Comparison of ENCODE assay signal across 26 mouse cellular contexts in genomic region chr11:66945224-66945767, GRCm38 (mm10). TPM values are rescaled to one million over a fixed set of nuclear protein-coding genes. Genes with fewer than 3 reads are reported as not detected.
A peak's percentile ranks its signal among the peaks of the same experiment; 100 is the strongest.
DNase-seq lines count a peak whose midpoint lies in the region; ATAC-seq and TF ChIP-seq lines count a peak whose summit lies in the region.
"Had no signal": no experiment of that assay in that cellular context is flagged by ENCODE, and none has a peak within 500 bp of the region (broad histone marks: within the 10 kb centered on the region; RNA-seq: fewer than 3 reads in every experiment).

No protein-coding gene starts in this region.

- TF ChIP-seq POLR2A in CH12.LX (IDR thresholded peaks at IDR 0.05; ENCODE audit: low read depth, low read length), result no peak
- no peak for TF ChIP-seq POLR2A in small intestine, adult 2 months (IDR thresholded peaks at IDR 0.05; ENCODE audit: low read depth, low read length)

- H3K9ac ChIP-seq in CH12.LX (ENCODE audit: insufficient read depth, low read depth), result no peak overlapping the region
- H3K9ac ChIP-seq in intestine, embryonic 16.5 days (ENCODE audit: low read depth, low read length), result no peak overlapping the region
- H3K9ac ChIP-seq in hindbrain, embryonic 14.5 days, result no peak overlapping the region
- H3K9ac ChIP-seq: embryonic facial prominence, embryonic 12.5 days; forebrain, embryonic 12.5 days had no signal

- no peak overlapping the region for H3K27ac ChIP-seq in CH12.LX (ENCODE audit: insufficient read depth, low read depth)
- no peak overlapping the region for H3K27ac ChIP-seq in intestine, embryonic 16.5 days (ENCODE audit: low read length)
- H3K27ac ChIP-seq in small intestine, adult 2 months (ENCODE audit: insufficient read depth, low read depth, low read length), result 0 out of 2 replicates have a peak overlapping the region, but pooled peaks have one; percentile 7
- H3K27ac ChIP-seq in hindbrain, embryonic 14.5 days, result no peak overlapping the region
- H3K27ac ChIP-seq: embryonic facial prominence, embryonic 10.5 days; embryonic facial prominence, embryonic 12.5 days; forebrain, embryonic 10.5 days; forebrain, embryonic 12.5 days had no signal

- peak; percentile 74 for ATAC-seq in intestine, embryonic 16.5 days
- no peak for ATAC-seq in hindbrain, embryonic 14.5 days (ENCODE audit: low FRiP score)
- ATAC-seq: CD4-positive, CD25-positive, alpha-beta regulatory T cell, adult 4 months; forebrain, embryonic 14.5 days; forebrain, embryonic 16.5 days had no signal

- intact Hi-C loops in left cerebral cortex, postnatal 25 days (cut with DNase I), result no loop called here

- no peak for TF ChIP-seq RAD21 in CH12.LX (IDR thresholded peaks at IDR 0.05; ENCODE audit: low read depth, low read length)

- TF ChIP-seq CTCF in CH12.LX (conservative IDR thresholded peaks at IDR 0.05 in 1 of 2, IDR thresholded peaks at IDR 0.05 in 1 of 2; ENCODE audit: low read depth in 2 of 2, low read length in 2 of 2), result no peak
- TF ChIP-seq CTCF in small intestine, adult 2 months (IDR thresholded peaks at IDR 0.05; ENCODE audit: extremely low read depth, insufficient read length, insufficient replicate concordance, low read depth, low read length), result no peak

- in situ Hi-C loops in CH12.LX (cut with MboI; ENCODE audit: low pct_ligation_motif_present, low pct_unique_long_range_greater_than_20kb, low sequenced_read_pairs), result no loop called here

- peak; percentile 36 for DNase-seq in CH12.LX (ENCODE audit: extremely low read depth)
- DNase-seq in hindbrain, embryonic 14.5 days (ENCODE audit: low spot score), result no peak
- no peak for DNase-seq in heart, adult 11 months
- no peak for DNase-seq in left cerebral cortex, postnatal 25 days (ENCODE audit: low spot score in 2 of 2)
- DNase-seq: adrenal gland, adult 8-10 months; adrenal gland, postnatal 14 days; adrenal gland, postnatal 36 days; B cell, adult 2 months; cerebellum, adult 11-12 months; cerebellum, adult 2 months; cerebellum, adult 9-10 months; cerebellum, postnatal 10 days; cerebellum, postnatal 25 days had no signal

- H3K4me1 ChIP-seq in CH12.LX (ENCODE audit: control insufficient read depth in 1 of 2, insufficient read depth in 2 of 2), result no peaks in the 10 kb centered on the region; a peak in 1 of 4 replicates
- no peaks in the 10 kb centered on the region for H3K4me1 ChIP-seq in intestine, embryonic 16.5 days (ENCODE audit: control insufficient read depth, insufficient read depth, low read length)
- peaks cover 11% of the 10 kb centered on the region; the same call in 1 of the 2 replicates for H3K4me1 ChIP-seq in small intestine, adult 2 months (ENCODE audit: control insufficient read depth, insufficient read depth, insufficient read length, low read length)
- H3K4me1 ChIP-seq in hindbrain, embryonic 14.5 days (replicated peaks; ENCODE audit: control insufficient read depth, insufficient read depth, low read length), result no peaks in the 10 kb centered on the region
- H3K4me1 ChIP-seq: embryonic facial prominence, embryonic 10.5 days; embryonic facial prominence, embryonic 12.5 days; forebrain, embryonic 10.5 days; forebrain, embryonic 12.5 days had no signal

- H3K4me3 ChIP-seq in CH12.LX (replicated peaks in 1 of 3; ENCODE audit: low read depth in 2 of 3, low read length in 2 of 3, poor library complexity in 1 of 3), result no peak overlapping the region
- H3K4me3 ChIP-seq in intestine, embryonic 16.5 days (ENCODE audit: low read length), result no peak overlapping the region
- no peak overlapping the region for H3K4me3 ChIP-seq in small intestine, adult 2 months (ENCODE audit: low read depth, low read length)
- no peak overlapping the region for H3K4me3 ChIP-seq in hindbrain, embryonic 14.5 days (replicated peaks; ENCODE audit: low read length)
- H3K4me3 ChIP-seq: embryonic facial prominence, embryonic 10.5 days; embryonic facial prominence, embryonic 12.5 days; forebrain, embryonic 10.5 days; forebrain, embryonic 12.5 days had no signal

- H3K36me3 ChIP-seq in CH12.LX (replicated peaks in 1 of 2; ENCODE audit: control insufficient read depth in 1 of 2, insufficient read depth in 1 of 2, low read length in 1 of 2), result no peaks in the 10 kb centered on the region
- H3K36me3 ChIP-seq in intestine, embryonic 16.5 days (ENCODE audit: control insufficient read depth, insufficient read depth, low read length), result no peaks in the 10 kb centered on the region
- no peaks in the 10 kb centered on the region for H3K36me3 ChIP-seq in small intestine, adult 2 months (ENCODE audit: control insufficient read depth, insufficient read depth, low read length)
- no peaks in the 10 kb centered on the region for H3K36me3 ChIP-seq in hindbrain, embryonic 14.5 days (replicated peaks; ENCODE audit: control insufficient read depth, insufficient read depth)
- H3K36me3 ChIP-seq: embryonic facial prominence, embryonic 10.5 days; embryonic facial prominence, embryonic 12.5 days; forebrain, embryonic 10.5 days; forebrain, embryonic 12.5 days had no signal

- peaks cover 30% of the 10 kb centered on the region for H3K27me3 ChIP-seq in CH12.LX (replicated peaks)
- H3K27me3 ChIP-seq in intestine, embryonic 16.5 days (replicated peaks; ENCODE audit: control insufficient read depth, insufficient read depth, low read length), result no peaks in the 10 kb centered on the region
- no peaks in the 10 kb centered on the region for H3K27me3 ChIP-seq in small intestine, adult 2 months (ENCODE audit: control insufficient read depth, insufficient read depth, low read length)
- H3K27me3 ChIP-seq in hindbrain, embryonic 14.5 days (ENCODE audit: control insufficient read depth, insufficient read depth, low read length), result no peaks in the 10 kb centered on the region
- H3K27me3 ChIP-seq: embryonic facial prominence, embryonic 12.5 days; forebrain, embryonic 12.5 days had no signal

- H3K4me2 ChIP-seq in CH12.LX (ENCODE audit: insufficient read depth, low read depth, poor library complexity, severe bottlenecking), result no peak overlapping the region
- no peak overlapping the region for H3K4me2 ChIP-seq in intestine, embryonic 16.5 days (ENCODE audit: low read depth, low read length)
- H3K4me2 ChIP-seq in hindbrain, embryonic 14.5 days (replicated peaks), result no peak overlapping the region
- H3K4me2 ChIP-seq: embryonic facial prominence, embryonic 12.5 days; forebrain, embryonic 12.5 days had no signal

- dilution Hi-C loops in CH12.LX (cut with MboI; ENCODE audit: extremely low pct_ligation_motif_present, extremely low pct_unique_long_range_greater_than_20kb, low sequenced_read_pairs), result no loop called here

- WGBS in intestine, embryonic 16.5 days, result 64% methylated on average over 2 of the region's 2 CpGs
- WGBS in small intestine, adult 2 months, result 72% methylated on average over 2 of the region's 2 CpGs
- 65% methylated on average over 2 of the region's 2 CpGs for WGBS in hindbrain, embryonic 14.5 days

- TF ChIP-seq EP300 in CH12.LX (IDR thresholded peaks at IDR 0.05; ENCODE audit: low read length), result peak; percentile 56; the same call in 1 of the 2 replicates

- H3K9me3 ChIP-seq in CH12.LX (replicated peaks; ENCODE audit: low read length), result no peaks in the 10 kb centered on the region
- no peaks in the 10 kb centered on the region for H3K9me3 ChIP-seq in intestine, embryonic 16.5 days (ENCODE audit: control insufficient read depth, low read length)
- H3K9me3 ChIP-seq in hindbrain, embryonic 14.5 days (ENCODE audit: control insufficient read depth, low read length), result no peaks in the 10 kb centered on the region
- H3K9me3 ChIP-seq: embryonic facial prominence, embryonic 10.5 days; embryonic facial prominence, embryonic 12.5 days; forebrain, embryonic 10.5 days; forebrain, embryonic 12.5 days had no signal

- no peaks in the 10 kb centered on the region for H3K79me2 ChIP-seq in CH12.LX (replicated peaks; ENCODE audit: control insufficient read depth, extremely low read depth, insufficient read depth, poor library complexity, severe bottlenecking)

TF ChIP-seq in CH12.LX, 34 proteins besides CTCF, POLR2A, EP300 and RAD21:
- peak; percentile 60; the same call in 1 of the 2 replicates for TF ChIP-seq JUN (IDR thresholded peaks at IDR 0.05; ENCODE audit: insufficient read depth, low read depth, low read length)
- TF ChIP-seq IRF4 (IDR thresholded peaks at IDR 0.05; ENCODE audit: low read depth, low read length), result peak; percentile 76
- no peak for TF ChIP-seq ZKSCAN1 (IDR thresholded peaks at IDR 0.05; ENCODE audit: borderline replicate concordance, low read depth, low read length)
- no peak for TF ChIP-seq SMC3 (IDR thresholded peaks at IDR 0.05; ENCODE audit: low read depth, low read length)
- TF ChIP-seq JUND (conservative IDR thresholded peaks at IDR 0.05; ENCODE audit: low read depth, low read length), result no peak; the same call in 1 of the 2 replicates
- TF ChIP-seq TCF12 (IDR thresholded peaks at IDR 0.05; ENCODE audit: low read depth, low read length), result peak; percentile 30; the same call in 1 of the 2 replicates
- TF ChIP-seq ETS1 (conservative IDR thresholded peaks at IDR 0.05; ENCODE audit: low read depth, low read length), result peak; percentile 74
- TF ChIP-seq ZMIZ1 (IDR thresholded peaks at IDR 0.05; ENCODE audit: low read depth, low read length), result no peak
- TF ChIP-seq SIN3A (IDR thresholded peaks at IDR 0.05; ENCODE audit: low read length), result no peak
- TF ChIP-seq BHLHE40 (IDR thresholded peaks at IDR 0.05; ENCODE audit: low read depth, low read length), result peak; percentile 80
- TF ChIP-seq TBP (conservative IDR thresholded peaks at IDR 0.05; ENCODE audit: low read depth, low read length), result no peak
- TF ChIP-seq USF1 (IDR thresholded peaks at IDR 0.05; ENCODE audit: low read depth, low read length), result no peak
- TF ChIP-seq E2F4 (IDR thresholded peaks at IDR 0.05; ENCODE audit: insufficient replicate concordance, low read depth, low read length), result no peak

RNA-seq across cellular contexts. Expression of gene Tmem238l, which starts 11.1 kb away (rescaled TPM):
- not detected in 2 replicates for total RNA-seq in CH12.LX (2012; rRNA removed)
- not detected in 2 replicates for total RNA-seq in CH12.LX (2014; rRNA removed)
- not detected in 2 replicates for polyA plus RNA-seq in CH12.LX (2012; ENCODE audit: insufficient read length, low read depth)
- polyA plus RNA-seq in intestine, embryonic 16.5 days (2015; fragmentation: Nextera tagmentation; extraction: Ambion mirVana), result 2.2 and 2.8 TPM in 2 replicates
- 69.2 and 269 TPM in 2 replicates for polyA plus RNA-seq in small intestine, adult 2 months (2012; rRNA removed)
- not detected in 2 replicates for polyA plus RNA-seq in hindbrain, embryonic 14.5 days (2014; fragmentation: Nextera tagmentation; extraction: Ambion mirVana)
- total RNA-seq in left cerebral cortex, postnatal 25 days (2021), result not detected
- total RNA-seq: adrenal gland, adult 8-10 months; adrenal gland, postnatal 14 days; adrenal gland, postnatal 36 days; ES-E14; MEL had no signal
- polyA plus RNA-seq: CD4-positive, CD25-positive, alpha-beta regulatory T cell, adult 4 months; cerebellum, adult 2 months; cortical plate, adult 2 months; embryonic facial prominence, embryonic 10.5 days; embryonic facial prominence, embryonic 12.5 days; embryonic facial prominence, embryonic 14.5 days; forebrain, embryonic 10.5 days; forebrain, embryonic 12.5 days; forebrain, embryonic 14.5 days; forebrain, embryonic 16.5 days had no signal

RNA-seq across cellular contexts. Expression of gene Pirt, which starts 33.5 kb away (rescaled TPM):
- total RNA-seq in CH12.LX (2012; rRNA removed) (not detected in 2 replicates), CH12.LX (2014; rRNA removed) (not detected in 2 replicates)
- polyA plus RNA-seq in CH12.LX (2012; ENCODE audit: insufficient read length, low read depth), result not detected in 2 replicates
- 6.7 and 6.8 TPM in 2 replicates for polyA plus RNA-seq in intestine, embryonic 16.5 days (2015; fragmentation: Nextera tagmentation; extraction: Ambion mirVana)
- polyA plus RNA-seq in small intestine, adult 2 months (2012; rRNA removed), result 0.98 TPM in 2 replicates
- polyA plus RNA-seq in hindbrain, embryonic 14.5 days (2014; fragmentation: Nextera tagmentation; extraction: Ambion mirVana), result 1.2 and 1.6 TPM in 2 replicates
- total RNA-seq in left cerebral cortex, postnatal 25 days (2021), result under 1 TPM; 0.11 to 0.14 TPM
- total RNA-seq: MEL had no signal
- polyA plus RNA-seq: CD4-positive, CD25-positive, alpha-beta regulatory T cell, adult 4 months had no signal

Comparison
In these comparisons a context has a peak if more than half of its experiments do, and no peak if none do; other contexts are left out.
1. RNA of gene Tmem238l, which starts 11.1 kb away (polyA plus RNA-seq): 69.2 to 269 TPM in small intestine, adult 2 months; 2.2 to 2.8 TPM in intestine, embryonic 16.5 days, not detected in CH12.LX and not detected in hindbrain, embryonic 14.5 days; every median in the first group is over 10 times any median in the second.